Mouse (Mus musculus) myocyte (in vitro differentiated cells): ENCODE data around the gene Stard5.

Experiments
- CEBPB ChIP-seq: IDR thresholded peaks from 2 replicates; pipeline ENCODE4 v1.6.1; 2011; ENCODE audit warnings: mild to moderate bottlenecking, moderate library complexity; ENCODE audit not compliant: poor library complexity, insufficient read depth, severe bottlenecking
- E2F4 ChIP-seq: IDR thresholded peaks from one replicate; pipeline ENCODE4 v1.6.1; 2011; ENCODE audit warnings: mild to moderate bottlenecking, control low read depth, moderate library complexity; ENCODE audit not compliant: insufficient read depth
- POLR2A ChIP-seq: IDR thresholded peaks from one replicate; pipeline ENCODE4 v1.6.1; 2011; ENCODE audit warnings: low read depth, mild to moderate bottlenecking, control low read depth, moderate library complexity; ENCODE audit not compliant: insufficient read length
- POLR2AphosphoS2 ChIP-seq: IDR thresholded peaks from one replicate; pipeline ENCODE4 v1.6.1; 2011; ENCODE audit warnings: low read depth, control low read depth; ENCODE audit not compliant: insufficient read length
- TCF12 ChIP-seq: IDR thresholded peaks from one replicate; pipeline ENCODE4 v1.6.1; 2011; ENCODE audit warnings: mild to moderate bottlenecking, control low read depth; ENCODE audit not compliant: poor library complexity, insufficient read depth, severe bottlenecking
- TCF3 ChIP-seq: IDR thresholded peaks from one replicate; pipeline ENCODE4 v1.6.1; 2011; ENCODE audit warnings: low read depth, control low read depth; ENCODE audit not compliant: insufficient read length
- USF1 ChIP-seq: IDR thresholded peaks from one replicate; pipeline ENCODE4 v1.6.1; 2011; ENCODE audit warnings: low read depth, mild to moderate bottlenecking, control low read depth, moderate library complexity

DNA sequence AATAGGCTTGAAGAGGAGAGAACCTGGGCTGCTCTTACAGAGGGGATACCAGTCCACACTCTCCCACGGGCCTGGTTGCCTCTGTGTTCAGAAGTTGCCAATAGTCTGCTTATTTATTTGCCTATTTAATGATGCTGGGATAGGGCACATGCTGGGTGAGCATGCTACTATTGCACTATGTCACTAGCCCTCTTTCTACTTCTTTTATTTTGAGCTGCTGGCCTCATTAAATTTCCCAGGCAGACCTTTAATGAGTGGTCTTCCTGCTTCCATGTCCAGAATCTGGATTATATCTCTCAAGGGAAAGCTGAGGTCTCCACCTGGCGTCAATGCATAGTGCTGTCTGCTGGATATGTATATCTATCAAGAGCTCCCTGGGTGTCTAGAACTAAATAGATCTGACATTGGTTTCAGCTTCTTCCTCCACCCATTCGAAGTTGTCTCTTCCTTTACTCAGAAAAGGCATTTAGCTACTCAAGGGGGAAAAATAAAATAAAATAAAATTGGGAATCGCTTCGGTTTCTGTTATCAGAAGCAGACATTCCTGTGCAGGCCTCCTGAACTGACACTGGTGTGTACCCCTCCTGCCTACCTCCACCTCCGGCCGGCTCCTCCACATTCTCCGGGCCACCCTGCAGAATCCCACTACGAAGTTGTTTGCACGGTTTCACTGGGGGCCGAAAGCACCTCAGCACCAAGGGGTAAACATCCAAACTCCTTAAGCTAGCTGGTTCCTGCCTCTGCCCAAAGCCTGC is 509 bp upstream of the Stard5 start:
- no peak for TF ChIP-seq POLR2A
- TF ChIP-seq E2F4 = no peak
- TF ChIP-seq CEBPB = no peak
- no peak for TF ChIP-seq USF1
- no peak for TF ChIP-seq TCF3
- TF ChIP-seq POLR2AphosphoS2 = no peak
- no peak for TF ChIP-seq TCF12
